Mouse (Mus musculus) hindbrain, embryonic 16.5 days (tissue): Measurements from ENCODE around the gene Paqr8. TPM values are rescaled to one million over a fixed set of nuclear protein-coding genes. Genes with fewer than 3 reads are reported as not detected.

Experiments
- ATAC-seq: fragments of 200-750 bp; cut with Nextera tagmentation; 2 replicates; pipeline ENCODE4 v1.8.0; 2017; ENCODE audit warnings: moderate TSS enrichment, moderate library complexity
- H3K27ac ChIP-seq: fragments of 300-500 bp; sonication (generic); 2 replicates; pipeline ENCODE4 v1.5.1; 2014; ENCODE audit warnings: low read depth, mild to moderate bottlenecking, control low read depth, low read length, moderate library complexity
- H3K27me3 ChIP-seq: fragments of 300-500 bp; sonication (generic); replicated peaks from 2 replicates; pipeline ENCODE4 v1.6.1; 2014; ENCODE audit warnings: low read length; ENCODE audit not compliant: control insufficient read depth, insufficient read depth
- H3K36me3 ChIP-seq: fragments of 300-500 bp; sonication (generic); 2 replicates; pipeline ENCODE4 v1.6.1; 2014; ENCODE audit warnings: mild to moderate bottlenecking, low read length, moderate library complexity, mixed read lengths; ENCODE audit not compliant: control insufficient read depth, insufficient read depth
- H3K4me1 ChIP-seq: fragments of 300-500 bp; sonication (generic); 2 replicates; pipeline ENCODE4 v1.6.1; 2014; ENCODE audit warnings: low read depth, low read length; ENCODE audit not compliant: control insufficient read depth, insufficient read depth
- H3K4me2 ChIP-seq: fragments of 300-500 bp; sonication (generic); 2 replicates; pipeline ENCODE4 v1.6.1; 2014; ENCODE audit warnings: mild to moderate bottlenecking, low read length, control low read depth, moderate library complexity
- H3K4me3 ChIP-seq: fragments of 300-500 bp; sonication (generic); 2 replicates; pipeline ENCODE4 v1.5.1; 2014; ENCODE audit warnings: mild to moderate bottlenecking, low read length, control low read depth, moderate library complexity
- H3K9ac ChIP-seq: fragments of 300-500 bp; sonication (generic); 2 replicates; pipeline ENCODE4 v1.6.1; 2014; ENCODE audit warnings: low read depth, mild to moderate bottlenecking, control low read depth, low read length, moderate library complexity
- H3K9me3 ChIP-seq: fragments of 300-500 bp; sonication (generic); 2 replicates; pipeline ENCODE4 v1.6.1; 2014; ENCODE audit warnings: mild to moderate bottlenecking, low read length, moderate library complexity; ENCODE audit not compliant: control insufficient read depth
- WGBS: fragments of 180-500 bp; shearing (Covaris S2); extraction: QIAGEN DNeasy Blood & Tissue Kit; methylation state at CpG from one replicate; pipeline ENCODE4 v1.1.7; 2014; 5-methylcytosine and 5-hydroxymethylcytosine counted together
- polyA plus RNA-seq: library from polyadenylated mRNA; unstranded; fragments of >200 nt; fragmentation: Nextera tagmentation; extraction: Ambion mirVana; gene quantifications from 2 replicates; pipeline ENCODE4 v1.2.1, GENCODE M21; 2015

The Paqr8 gene
- polyA plus RNA-seq, 1 experiment from 2014 or later, result 43.4 TPM

GRCm38 (mm10) chr1:20939046-20939445 lies 48.6 kb downstream of the Paqr8 start:
- Histone ChIP-seq H3K36me3 (peaks cover 5% of the 10 kb centered on the region), H3K4me3 (no peak overlapping the region), H3K4me1 (no peaks in the 10 kb centered on the region), H3K9ac (no peak overlapping the region), H3K4me2 (no peak overlapping the region), H3K27ac (no peak overlapping the region), H3K9me3 (no peaks in the 10 kb centered on the region), H3K27me3 (no peaks in the 10 kb centered on the region)
- WGBS, result 22% methylated on average over 3 of the region's 3 CpGs
- ATAC-seq, result peak; percentile 60; the same call in 1 of the 2 replicates

- 0 out of 2 replicates have a peak, but pooled peaks have one; percentile 37 for ATAC-seq
- H3K36me3 ChIP-seq, result no peaks in the 10 kb centered on the region
- H3K27ac ChIP-seq, result no peak overlapping the region
- H3K27me3 ChIP-seq, result no peaks in the 10 kb centered on the region
- WGBS, result 65% methylated on average over 16 of the region's 16 CpGs
- no peak overlapping the region for H3K4me2 ChIP-seq
- H3K4me3 ChIP-seq, result no peak overlapping the region
- H3K9ac ChIP-seq, result no peak overlapping the region
- H3K4me1 ChIP-seq, result no peaks in the 10 kb centered on the region
- no peaks in the 10 kb centered on the region for H3K9me3 ChIP-seq
Observed at GRCm38 (mm10) chr1:20940151-20940550, 49.7 kb downstream of the Paqr8 start.

- Histone ChIP-seq H3K4me1 (no peaks in the 10 kb centered on the region), H3K27ac (no peak overlapping the region), H3K4me2 (no peak overlapping the region), H3K36me3 (no peaks in the 10 kb centered on the region), H3K9me3 (no peaks in the 10 kb centered on the region), H3K9ac (no peak overlapping the region), H3K27me3 (no peaks in the 10 kb centered on the region), H3K4me3 (no peak overlapping the region)
- WGBS, result 68% methylated on average over 2 of the region's 2 CpGs
- ATAC-seq, result no peak
Observed at GRCm38 (mm10) chr1:20941322-20941721, 50.9 kb downstream of the Paqr8 start.

- no peaks in the 10 kb centered on the region for H3K27me3 ChIP-seq
- no peak overlapping the region for H3K27ac ChIP-seq
- H3K4me1 ChIP-seq, result no peaks in the 10 kb centered on the region
- H3K36me3 ChIP-seq, result no peaks in the 10 kb centered on the region
- H3K4me3 ChIP-seq, result no peak overlapping the region
- 83% methylated on average over 7 of the region's 7 CpGs for WGBS
- H3K9me3 ChIP-seq, result no peaks in the 10 kb centered on the region
- H3K4me2 ChIP-seq, result no peak overlapping the region
- no peak overlapping the region for H3K9ac ChIP-seq
- ATAC-seq, result no peak
Observed at GRCm38 (mm10) chr1:20941857-20942256, 51.5 kb downstream of the Paqr8 start.

- 95% methylated on average over 2 of the region's 2 CpGs for WGBS
- Histone ChIP-seq H3K9ac (no peak overlapping the region), H3K9me3 (no peaks in the 10 kb centered on the region), H3K36me3 (no peaks in the 10 kb centered on the region), H3K4me2 (no peak overlapping the region), H3K4me3 (no peak overlapping the region), H3K4me1 (no peaks in the 10 kb centered on the region), H3K27me3 (no peaks in the 10 kb centered on the region), H3K27ac (no peak overlapping the region)
- ATAC-seq, result no peak
Observed at GRCm38 (mm10) chr1:20943016-20943415, 52.6 kb downstream of the Paqr8 start.

- H3K36me3 ChIP-seq, result no peaks in the 10 kb centered on the region
- under 1% methylated on average over 23 of the region's 23 CpGs for WGBS
- no peaks in the 10 kb centered on the region for H3K9me3 ChIP-seq
- H3K27ac ChIP-seq, result peak within 1 kb of the TSS; percentile 86
- peak within 1 kb of the TSS; percentile 90 for H3K4me2 ChIP-seq
- peaks cover 9% of the 10 kb centered on the region for H3K4me1 ChIP-seq
- H3K4me3 ChIP-seq, result peak within 1 kb of the TSS; percentile 64
- H3K27me3 ChIP-seq, result no peaks in the 10 kb centered on the region
- H3K9ac ChIP-seq, result peak within 1 kb of the TSS; percentile 83
- ATAC-seq, result peak; percentile 99
Observed at GRCm38 (mm10) chr1:20951300-20951763, 60.9 kb downstream of the Paqr8 start, which contains the start of gene Efhc1. Gene Efhc1 (plus strand): TSS chr1:20951626.

- ATAC-seq, result no peak
- Histone ChIP-seq H3K27ac (peak overlapping the region; percentile 86), H3K4me3 (peak overlapping the region; percentile 64), H3K4me2 (peak overlapping the region; percentile 90), H3K27me3 (no peaks in the 10 kb centered on the region), H3K4me1 (peaks cover 9% of the 10 kb centered on the region), H3K9me3 (no peaks in the 10 kb centered on the region), H3K36me3 (no peaks in the 10 kb centered on the region), H3K9ac (peak overlapping the region; percentile 83)
- 1% methylated on average over 16 of the region's 16 CpGs for WGBS
Observed at GRCm38 (mm10) chr1:20951799-20952198, 61.4 kb downstream of the Paqr8 start.

GRCm38 (mm10) chr1:20954876-20955275 lies 64.5 kb downstream of the Paqr8 start:
- WGBS, result 75% methylated on average over 3 of the region's 3 CpGs

GRCm38 (mm10) chr1:20969642-20970041 lies 79.2 kb downstream of the Paqr8 start:
- 89% methylated on average over 2 of the region's 2 CpGs for WGBS
- no peaks in the 10 kb centered on the region for H3K27me3 ChIP-seq
- ATAC-seq, result no peak
- no peak overlapping the region for H3K9ac ChIP-seq
- no peak overlapping the region for H3K4me2 ChIP-seq
- H3K4me1 ChIP-seq, result no peaks in the 10 kb centered on the region
- H3K9me3 ChIP-seq, result no peaks in the 10 kb centered on the region
- H3K4me3 ChIP-seq, result no peak overlapping the region
- no peak overlapping the region for H3K27ac ChIP-seq
- no peaks in the 10 kb centered on the region for H3K36me3 ChIP-seq

More at GRCm38 (mm10) chr1:20954876-20955275, 64.5 kb downstream of the Paqr8 start:
- ATAC-seq, result no peak
- no peaks in the 10 kb centered on the region for H3K27me3 ChIP-seq
- H3K9ac ChIP-seq, result no peak overlapping the region
- peaks cover 9% of the 10 kb centered on the region for H3K4me1 ChIP-seq
- H3K9me3 ChIP-seq, result no peaks in the 10 kb centered on the region
- no peak overlapping the region for H3K4me2 ChIP-seq
- no peak overlapping the region for H3K4me3 ChIP-seq
- H3K27ac ChIP-seq, result no peak overlapping the region
- H3K36me3 ChIP-seq, result no peaks in the 10 kb centered on the region

GRCm38 (mm10) chr1:20973389-20973788 lies 83.0 kb downstream of the Paqr8 start:
- Histone ChIP-seq H3K27me3 (no peaks in the 10 kb centered on the region), H3K9me3 (no peaks in the 10 kb centered on the region), H3K9ac (no peak overlapping the region), H3K4me3 (no peak overlapping the region), H3K27ac (no peak overlapping the region), H3K36me3 (no peaks in the 10 kb centered on the region), H3K4me2 (no peak overlapping the region), H3K4me1 (no peaks in the 10 kb centered on the region)
- no peak for ATAC-seq
- over 99% methylated on average over 6 of the region's 6 CpGs for WGBS
